Mouse (Mus musculus) MEL (cell line): ENCODE data around the gene Rftn2. TPM values are rescaled to one million over a fixed set of nuclear protein-coding genes. Genes with fewer than 3 reads are reported as not detected.
A peak's percentile ranks its signal among the peaks of the same experiment; 100 is the strongest.

Experiments
- DNase-seq: peaks from one replicate; pipeline ENCODE4 v3.0.0; 2011; ENCODE audit warnings: low read depth, low spot score
- H3K27ac ChIP-seq: 2 replicates; pipeline ENCODE4 v1.5.1; 2012; ENCODE audit warnings: low read depth, mild to moderate bottlenecking, control low read depth, low read length, moderate library complexity; ENCODE audit not compliant: control insufficient read depth
- H3K27me3 ChIP-seq, 2 experiments: fragments of 150-350 bp in 1 of 2; sonication (generic) in 1 of 2; 2 replicates each; pipeline ENCODE4 v1.6.1; 2012; ENCODE audit warnings: low read length in 2 of 2, mild to moderate bottlenecking in 2 of 2, improper control_type of control experiment in 1 of 2, moderate library complexity in 1 of 2; ENCODE audit not compliant: insufficient read depth in 2 of 2, control insufficient read depth in 1 of 2
- H3K36me3 ChIP-seq, 2 experiments: 2 replicates each; pipeline ENCODE4 v1.6.1; 2012 to 2014; ENCODE audit warnings: low read length in 2 of 2, improper control_type of control experiment in 1 of 2, inconsistent platforms in 1 of 2, mild to moderate bottlenecking in 1 of 2; ENCODE audit not compliant: insufficient read depth in 2 of 2, control insufficient read depth in 1 of 2
- H3K4me1 ChIP-seq, 2 experiments: fragments of 150-350 bp in 1 of 2; sonication (generic) in 1 of 2; 2 replicates each; pipeline ENCODE4 v1.6.1; 2012; ENCODE audit warnings: low read length in 2 of 2, improper control_type of control experiment in 1 of 2, mild to moderate bottlenecking in 1 of 2; ENCODE audit not compliant: insufficient read depth in 2 of 2, control insufficient read depth in 1 of 2
- H3K4me3 ChIP-seq, 2 experiments: fragments of 150-350 bp in 1 of 2; sonication (generic) in 1 of 2; 2 replicates each; pipeline ENCODE4 v1.5.1; 2012; ENCODE audit warnings: low read depth in 2 of 2, low read length in 2 of 2, mild to moderate bottlenecking in 2 of 2, moderate library complexity in 2 of 2, control low read depth in 1 of 2, improper control_type of control experiment in 1 of 2; ENCODE audit not compliant: control insufficient read depth in 1 of 2, insufficient read depth in 1 of 2
- H3K79me2 ChIP-seq: 2 replicates; pipeline ENCODE4 v1.6.1; 2012; ENCODE audit warnings: mild to moderate bottlenecking, low read length, moderate library complexity; ENCODE audit not compliant: control insufficient read depth, poor library complexity, insufficient read depth
- H3K9ac ChIP-seq: 2 replicates; pipeline ENCODE4 v1.6.1; 2012; ENCODE audit warnings: low read depth, mild to moderate bottlenecking, control low read depth, low read length, moderate library complexity; ENCODE audit not compliant: control insufficient read depth, poor library complexity, severe bottlenecking
- H3K9me3 ChIP-seq: fragments of 150-350 bp; sonication (generic); replicated peaks from 2 replicates; pipeline ENCODE4 v1.6.1; 2012; ENCODE audit warnings: mild to moderate bottlenecking, low read length, improper control_type of control experiment, moderate library complexity; ENCODE audit not compliant: insufficient read depth
- CTCF ChIP-seq, 3 experiments: IDR thresholded peaks in 2 of 3; conservative IDR thresholded peaks in 1 of 3; 2 replicates each; pipeline ENCODE4 v1.5.1; 2011 to 2012; ENCODE audit warnings: low read length in 3 of 3, low read depth in 2 of 3, mild to moderate bottlenecking in 2 of 3, improper control_type of control experiment in 1 of 3, inconsistent platforms in 1 of 3, mixed read lengths in 1 of 3, moderate library complexity in 1 of 3; ENCODE audit not compliant: control insufficient read depth in 1 of 3, insufficient read depth in 1 of 3, poor library complexity in 1 of 3, severe bottlenecking in 1 of 3
- ELF1 ChIP-seq: IDR thresholded peaks from 2 replicates; pipeline ENCODE4 v1.6.1; 2014; ENCODE audit warnings: low read depth, mild to moderate bottlenecking, inconsistent platforms, low read length, improper control_type of control experiment, moderate library complexity
- GATA1 ChIP-seq: IDR thresholded peaks from 2 replicates; pipeline ENCODE4 v1.6.1; 2011; ENCODE audit warnings: low read depth, low read length, improper control_type of control experiment
- HCFC1 ChIP-seq: IDR thresholded peaks from 2 replicates; pipeline ENCODE4 v1.6.1; 2012; ENCODE audit warnings: low read depth, mild to moderate bottlenecking, inconsistent platforms, low read length, improper control_type of control experiment, moderate library complexity
- MAX ChIP-seq: IDR thresholded peaks from 2 replicates; pipeline ENCODE4 v1.6.1; 2011; ENCODE audit warnings: low read length, improper control_type of control experiment
- MEF2A ChIP-seq: IDR thresholded peaks from 2 replicates; pipeline ENCODE4 v1.6.1; 2014; ENCODE audit warnings: low read depth, mild to moderate bottlenecking, inconsistent platforms, low read length, improper control_type of control experiment; ENCODE audit not compliant: poor library complexity, insufficient replicate concordance, severe bottlenecking; ENCODE audit errors: extremely low read depth
- NRF1 ChIP-seq: IDR thresholded peaks from 2 replicates; pipeline ENCODE4 v1.6.1; 2014; ENCODE audit warnings: low read depth, mild to moderate bottlenecking, inconsistent platforms, low read length, improper control_type of control experiment, moderate library complexity; ENCODE audit not compliant: poor library complexity, insufficient read depth, severe bottlenecking
- POLR2AphosphoS5 ChIP-seq: IDR thresholded peaks from 2 replicates; pipeline ENCODE4 v1.6.1; 2012; ENCODE audit warnings: low read depth, borderline replicate concordance, mild to moderate bottlenecking, inconsistent platforms, low read length, moderate library complexity, mixed read lengths
- RAD21 ChIP-seq: IDR thresholded peaks from 2 replicates; pipeline ENCODE4 v1.6.1; 2011; ENCODE audit warnings: mild to moderate bottlenecking, low read depth, low read length, improper control_type of control experiment
- RCOR1 ChIP-seq: IDR thresholded peaks from 2 replicates; pipeline ENCODE4 v1.6.1; 2012; ENCODE audit warnings: low read depth, mild to moderate bottlenecking, inconsistent platforms, low read length, improper control_type of control experiment
- SMC3 ChIP-seq: IDR thresholded peaks from 2 replicates; pipeline ENCODE4 v1.6.1; 2011; ENCODE audit warnings: low read depth, low read length, improper control_type of control experiment
- TBP ChIP-seq: IDR thresholded peaks from 2 replicates; pipeline ENCODE4 v1.8.0; 2011; ENCODE audit warnings: low read depth, low read length, improper control_type of control experiment
- UBTF ChIP-seq: IDR thresholded peaks from 2 replicates; pipeline ENCODE4 v1.6.1; 2012; ENCODE audit warnings: low read depth, mild to moderate bottlenecking, inconsistent platforms, low read length, improper control_type of control experiment, moderate library complexity, borderline replicate concordance; ENCODE audit not compliant: insufficient read depth
- USF1 ChIP-seq: IDR thresholded peaks from 2 replicates; pipeline ENCODE4 v1.6.1; 2014; ENCODE audit warnings: low read depth, mild to moderate bottlenecking, inconsistent platforms, low read length, improper control_type of control experiment, moderate library complexity
- USF2 ChIP-seq, 2 experiments: IDR thresholded peaks; 2 replicates each; pipeline ENCODE4 v1.6.1; 2011 to 2012; ENCODE audit warnings: improper control_type of control experiment in 2 of 2, low read length in 2 of 2, borderline replicate concordance in 1 of 2, inconsistent platforms in 1 of 2, low read depth in 1 of 2, mild to moderate bottlenecking in 1 of 2; ENCODE audit not compliant: insufficient read depth in 1 of 2
- ZC3H11A ChIP-seq: IDR thresholded peaks from 2 replicates; pipeline ENCODE4 v1.6.1; 2012; ENCODE audit warnings: low read depth, mild to moderate bottlenecking, inconsistent platforms, low read length, improper control_type of control experiment
- ZKSCAN1 ChIP-seq: IDR thresholded peaks from 2 replicates; pipeline ENCODE4 v1.6.1; 2012; ENCODE audit warnings: low read depth, mild to moderate bottlenecking, inconsistent platforms, low read length, improper control_type of control experiment, moderate library complexity
- ZMIZ1 ChIP-seq: IDR thresholded peaks from 2 replicates; pipeline ENCODE4 v1.6.1; 2012; ENCODE audit warnings: low read depth, mild to moderate bottlenecking, inconsistent platforms, low read length, improper control_type of control experiment, moderate library complexity
- polyA plus RNA-seq, 2 experiments: library from polyadenylated mRNA; stranded (reverse) in 1 of 2; unstranded in 1 of 2; fragments of >175 nt in 1 of 2; fragments of >200 nt in 1 of 2; gene quantifications; 2 replicates each; pipeline versions ENCODE4 v1.2.1 to v1.2.4; 2012; ENCODE audit warnings: low replicate concordance in 2 of 2, low read depth in 1 of 2; ENCODE audit not compliant: insufficient read length in 2 of 2, insufficient read depth in 1 of 2, missing spikeins in 1 of 2
- total RNA-seq: library from RNA; depleted of rRNA; stranded (reverse); fragments of 300-350 nt; gene quantifications from 2 replicates; pipeline ENCODE4 v1.2.3, GENCODE M21; 2012

The Rftn2 gene
- total and polyA plus RNA-seq, 3 experiments, result 0.01 TPM; not detected in 2

GRCm38 (mm10) chr1:55179917-55180566, 46.5 kb downstream of the Rftn2 start:
- H3K79me2 ChIP-seq, result no peaks in the 10 kb centered on the region
- TF ChIP-seq RCOR1, result no peak
- TF ChIP-seq CTCF (IDR thresholded peaks at IDR 0.05 in 2 of 3, conservative IDR thresholded peaks at IDR 0.05 in 1 of 3; ENCODE audit: control insufficient read depth in 1 of 3, insufficient read depth in 1 of 3, low read depth in 2 of 3, low read length in 3 of 3, poor library complexity in 1 of 3, severe bottlenecking in 1 of 3), result peak in 2 of 3 experiments; percentile 26 to 33; a peak in 2 of 6 replicates
- no peak for TF ChIP-seq RAD21

DNA sequence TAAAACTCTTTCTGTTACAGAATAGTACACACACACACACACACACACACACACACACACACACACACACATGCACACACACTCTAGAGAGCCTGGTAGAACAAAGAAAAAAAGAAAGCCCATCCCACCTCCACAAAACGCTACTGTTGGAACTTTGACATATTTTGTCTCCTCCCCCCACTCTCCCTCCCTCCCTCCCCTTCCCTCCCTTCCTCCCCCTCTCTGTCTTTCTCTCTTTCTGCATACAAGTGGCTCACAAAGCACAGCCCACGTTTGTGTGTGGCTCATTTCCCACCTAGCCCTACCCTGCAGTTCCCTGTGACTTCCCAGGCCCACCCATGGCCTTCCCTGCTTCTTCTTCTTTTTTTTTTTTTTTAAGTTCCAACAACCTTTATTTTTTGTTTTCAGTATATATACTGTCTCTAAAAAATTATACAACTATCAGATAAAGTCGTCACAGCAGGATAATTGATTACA, 52.0 kb downstream of the Rftn2 start:
- no peak overlapping the region for H3K27ac ChIP-seq
- TF ChIP-seq ELF1 (no peak), ZKSCAN1 (no peak), NRF1 (no peak), SMC3 (no peak), UBTF (no peak), RCOR1 (no peak), ZC3H11A (no peak), MEF2A (no peak), MAX (no peak), POLR2AphosphoS5 (no peak), TBP (no peak), ZMIZ1 (no peak), USF1 (no peak), USF2 (IDR thresholded peaks at IDR 0.05; ENCODE audit: borderline replicate concordance in 1 of 2, insufficient read depth in 1 of 2, low read depth in 1 of 2, low read length in 2 of 2) (no peak), GATA1 (no peak), HCFC1 (no peak)
- TF ChIP-seq, all 39 proteins: peak for 0
- H3K9me3 ChIP-seq, result no peaks in the 10 kb centered on the region
- no peaks in the 10 kb centered on the region for H3K4me1 ChIP-seq
- no peaks in the 10 kb centered on the region; a peak in 1 of 4 replicates for H3K27me3 ChIP-seq
- no peak overlapping the region for H3K9ac ChIP-seq
- no peaks in the 10 kb centered on the region for H3K36me3 ChIP-seq
- DNase-seq, result no peak
- H3K4me3 ChIP-seq, result no peak overlapping the region
- H3K79me2 ChIP-seq, result no peaks in the 10 kb centered on the region

More at GRCm38 (mm10) chr1:55179917-55180566, 46.5 kb downstream of the Rftn2 start:
- no peak overlapping the region for H3K27ac ChIP-seq
- H3K9me3 ChIP-seq, result no peaks in the 10 kb centered on the region
- H3K36me3 ChIP-seq, result no peaks in the 10 kb centered on the region
- H3K27me3 ChIP-seq, result no peaks in the 10 kb centered on the region; a peak in 1 of 4 replicates
- no peak overlapping the region for H3K9ac ChIP-seq
- no peak overlapping the region for H3K4me3 ChIP-seq
- DNase-seq, result peak; percentile 21
- H3K4me1 ChIP-seq, result no peaks in the 10 kb centered on the region
